Mouse (Mus musculus) hindbrain, embryonic 16.5 days (tissue): ENCODE results near the gene Kmt5a. TPM values are rescaled to one million over a fixed set of nuclear protein-coding genes. Genes with fewer than 3 reads are reported as not detected.
"Not testable (repeated sequence)": the region's sequence is repeated elsewhere in the genome, so short reads cannot be mapped to it uniquely, and the experiment has no call there.

Experiments
- ATAC-seq: fragments of 200-750 bp; cut with Nextera tagmentation; 2 replicates; pipeline ENCODE4 v1.8.0; 2017; ENCODE audit warnings: moderate TSS enrichment, moderate library complexity
- H3K27ac ChIP-seq: fragments of 300-500 bp; sonication (generic); 2 replicates; pipeline ENCODE4 v1.5.1; 2014; ENCODE audit warnings: low read depth, mild to moderate bottlenecking, control low read depth, low read length, moderate library complexity
- H3K27me3 ChIP-seq: fragments of 300-500 bp; sonication (generic); replicated peaks from 2 replicates; pipeline ENCODE4 v1.6.1; 2014; ENCODE audit warnings: low read length; ENCODE audit not compliant: control insufficient read depth, insufficient read depth
- H3K36me3 ChIP-seq: fragments of 300-500 bp; sonication (generic); 2 replicates; pipeline ENCODE4 v1.6.1; 2014; ENCODE audit warnings: mild to moderate bottlenecking, low read length, moderate library complexity, mixed read lengths; ENCODE audit not compliant: control insufficient read depth, insufficient read depth
- H3K4me1 ChIP-seq: fragments of 300-500 bp; sonication (generic); 2 replicates; pipeline ENCODE4 v1.6.1; 2014; ENCODE audit warnings: low read depth, low read length; ENCODE audit not compliant: control insufficient read depth, insufficient read depth
- H3K4me2 ChIP-seq: fragments of 300-500 bp; sonication (generic); 2 replicates; pipeline ENCODE4 v1.6.1; 2014; ENCODE audit warnings: mild to moderate bottlenecking, low read length, control low read depth, moderate library complexity
- H3K4me3 ChIP-seq: fragments of 300-500 bp; sonication (generic); 2 replicates; pipeline ENCODE4 v1.5.1; 2014; ENCODE audit warnings: mild to moderate bottlenecking, low read length, control low read depth, moderate library complexity
- H3K9ac ChIP-seq: fragments of 300-500 bp; sonication (generic); 2 replicates; pipeline ENCODE4 v1.6.1; 2014; ENCODE audit warnings: low read depth, mild to moderate bottlenecking, control low read depth, low read length, moderate library complexity
- H3K9me3 ChIP-seq: fragments of 300-500 bp; sonication (generic); 2 replicates; pipeline ENCODE4 v1.6.1; 2014; ENCODE audit warnings: mild to moderate bottlenecking, low read length, moderate library complexity; ENCODE audit not compliant: control insufficient read depth
- WGBS: fragments of 180-500 bp; shearing (Covaris S2); extraction: QIAGEN DNeasy Blood & Tissue Kit; methylation state at CpG from one replicate; pipeline ENCODE4 v1.1.7; 2014; 5-methylcytosine and 5-hydroxymethylcytosine counted together
- polyA plus RNA-seq: library from polyadenylated mRNA; unstranded; fragments of >200 nt; fragmentation: Nextera tagmentation; extraction: Ambion mirVana; gene quantifications from 2 replicates; pipeline ENCODE4 v1.2.1, GENCODE M21; 2015

Gene Kmt5a
- polyA plus RNA-seq, 1 experiment from 2014 or later: 12.0 TPM

- WGBS: 96% methylated on average over 3 of the region's 3 CpGs
- Histone ChIP-seq H3K4me2 (no peak overlapping the region), H3K27me3 (no peaks in the 10 kb centered on the region), H3K9me3 (no peaks in the 10 kb centered on the region), H3K4me3 (no peak overlapping the region), H3K9ac (no peak overlapping the region), H3K4me1 (peaks cover 8% of the 10 kb centered on the region), H3K36me3 (peaks cover 3% of the 10 kb centered on the region; the same call in 1 of the 2 replicates), H3K27ac (no peak overlapping the region)
- no peak for ATAC-seq
Measured at GRCm38 (mm10) chr5:124488885-124489284, 49.2 kb downstream of the Kmt5a start.

DNA sequence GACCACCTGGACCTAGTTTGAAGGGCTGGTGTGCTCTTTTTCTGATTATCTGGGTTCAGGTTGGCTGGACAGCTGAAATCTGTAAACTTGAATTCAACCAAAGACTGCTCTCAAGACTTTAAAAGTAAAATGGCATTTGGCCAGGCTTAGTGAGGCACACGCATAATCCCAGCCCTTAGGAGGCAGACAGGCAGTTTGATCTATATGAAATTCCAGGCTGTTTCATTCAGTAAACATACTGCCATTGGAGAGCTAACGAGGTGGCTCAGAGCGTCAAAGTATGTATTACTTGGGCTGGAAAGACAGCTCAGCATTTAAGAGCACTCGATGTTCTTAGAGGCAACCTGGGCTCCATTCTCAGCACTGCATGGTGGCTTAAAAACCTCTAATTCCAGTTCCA is 52.0 kb downstream of the Kmt5a start:
- H3K9me3 ChIP-seq: no peaks in the 10 kb centered on the region
- peaks cover 3% of the 10 kb centered on the region; the same call in 1 of the 2 replicates for H3K36me3 ChIP-seq
- H3K9ac ChIP-seq: no peak overlapping the region
- no peak overlapping the region for H3K27ac ChIP-seq
- no peaks in the 10 kb centered on the region for H3K27me3 ChIP-seq
- no peak for ATAC-seq
- no peaks in the 10 kb centered on the region for H3K4me1 ChIP-seq
- no peak overlapping the region for H3K4me2 ChIP-seq
- H3K4me3 ChIP-seq: no peak overlapping the region
- 78% methylated on average over 4 of the region's 4 CpGs for WGBS

GRCm38 (mm10) chr5:124492618-124493017 is 52.9 kb downstream of the Kmt5a start:
- Histone ChIP-seq H3K9ac (no peak overlapping the region), H3K4me2 (no peak overlapping the region), H3K27me3 (no peaks in the 10 kb centered on the region), H3K4me1 (no peaks in the 10 kb centered on the region), H3K9me3 (no peaks in the 10 kb centered on the region), H3K4me3 (no peak overlapping the region), H3K27ac (no peak overlapping the region), H3K36me3 (peaks cover 3% of the 10 kb centered on the region; the same call in 1 of the 2 replicates)
- WGBS: 86% methylated on average over 4 of the region's 4 CpGs
- no peak for ATAC-seq

GRCm38 (mm10) chr5:124493455-124493854 is 53.7 kb downstream of the Kmt5a start:
- H3K4me2 ChIP-seq: no peak overlapping the region
- H3K4me1 ChIP-seq: no peaks in the 10 kb centered on the region
- H3K4me3 ChIP-seq: no peak overlapping the region
- peaks cover 3% of the 10 kb centered on the region; the same call in 1 of the 2 replicates for H3K36me3 ChIP-seq
- H3K9me3 ChIP-seq: no peaks in the 10 kb centered on the region
- H3K9ac ChIP-seq: no peak overlapping the region
- no peaks in the 10 kb centered on the region for H3K27me3 ChIP-seq
- no peak for ATAC-seq
- H3K27ac ChIP-seq: no peak overlapping the region
- 89% methylated on average over 11 of the region's 11 CpGs for WGBS

DNA sequence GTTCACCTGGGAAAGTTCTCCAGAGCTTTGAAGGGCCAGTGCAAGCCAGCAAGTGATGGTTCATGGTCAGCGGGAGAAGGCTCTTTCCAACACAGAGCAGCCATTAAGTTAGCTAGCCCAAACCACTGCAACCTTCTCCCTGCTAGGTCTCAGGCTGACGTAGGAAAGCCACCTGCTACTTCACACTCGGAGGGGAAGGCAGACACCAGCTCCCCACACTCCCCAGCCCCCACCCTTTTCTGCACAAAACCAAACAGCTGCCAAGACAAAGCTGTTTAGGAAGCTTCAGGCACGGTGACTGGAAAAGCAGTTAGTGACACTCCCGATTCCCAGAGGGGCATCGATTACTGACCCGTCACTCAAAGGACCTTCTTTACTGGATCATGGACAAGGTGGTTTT is 55.8 kb downstream of the Kmt5a start:
- Histone ChIP-seq H3K36me3 (peaks cover 3% of the 10 kb centered on the region), H3K9ac (no peak overlapping the region), H3K4me3 (no peak overlapping the region), H3K27ac (no peak overlapping the region), H3K9me3 (no peaks in the 10 kb centered on the region), H3K4me2 (no peak overlapping the region), H3K27me3 (no peaks in the 10 kb centered on the region), H3K4me1 (no peaks in the 10 kb centered on the region)
- WGBS: 46% methylated on average over 7 of the region's 7 CpGs
- ATAC-seq: no peak

- Histone ChIP-seq H3K4me2 (no peak overlapping the region), H3K9ac (no peak overlapping the region), H3K27me3 (no peaks in the 10 kb centered on the region), H3K4me1 (no peaks in the 10 kb centered on the region), H3K27ac (no peak overlapping the region), H3K36me3 (no peaks in the 10 kb centered on the region; the same call in none of the 2 replicates), H3K9me3 (no peaks in the 10 kb centered on the region), H3K4me3 (no peak overlapping the region)
- WGBS: 75% methylated on average over 15 of the region's 15 CpGs
- no peak for ATAC-seq
Measured at GRCm38 (mm10) chr5:124496614-124497514, 57.1 kb downstream of the Kmt5a start.

DNA sequence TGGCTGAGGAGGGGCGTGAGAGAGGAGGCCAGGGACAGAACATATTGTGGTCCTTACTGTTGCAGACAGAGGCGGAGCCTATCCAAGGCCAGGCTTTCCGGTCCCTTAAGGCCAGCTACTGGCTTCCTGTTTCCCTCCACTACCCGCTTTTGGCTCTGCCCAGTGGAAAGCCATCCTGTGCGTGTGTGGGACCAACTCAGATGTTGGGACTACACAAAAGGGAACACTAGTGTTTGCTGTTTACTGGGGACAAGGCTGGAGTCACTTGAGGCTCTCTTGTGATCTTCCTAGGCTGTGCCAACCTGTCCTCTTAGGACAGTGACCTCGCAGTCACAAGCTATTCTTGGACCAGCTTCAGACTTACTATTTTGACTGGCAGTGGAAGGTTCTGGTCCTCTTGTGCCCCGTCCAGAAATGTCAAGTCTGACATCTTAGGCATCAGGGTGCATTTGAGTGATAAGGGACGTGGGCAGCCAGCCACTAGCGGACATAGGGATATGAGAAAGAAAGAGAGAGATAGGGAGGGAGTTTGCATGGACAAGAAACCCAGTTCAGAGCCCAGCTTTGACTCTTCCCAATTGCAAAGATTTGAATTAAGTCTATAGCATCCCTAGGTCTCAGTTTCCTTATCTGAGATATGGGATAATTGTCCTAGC is 58.6 kb downstream of the Kmt5a start:
- Histone ChIP-seq H3K4me3 (no peak overlapping the region), H3K9ac (no peak overlapping the region), H3K4me2 (no peak overlapping the region), H3K27me3 (no peaks in the 10 kb centered on the region), H3K9me3 (no peaks in the 10 kb centered on the region), H3K36me3 (peaks cover 3% of the 10 kb centered on the region), H3K4me1 (no peaks in the 10 kb centered on the region), H3K27ac (no peak overlapping the region)
- 72% methylated on average over 9 of the region's 9 CpGs for WGBS
- ATAC-seq: no peak

DNA sequence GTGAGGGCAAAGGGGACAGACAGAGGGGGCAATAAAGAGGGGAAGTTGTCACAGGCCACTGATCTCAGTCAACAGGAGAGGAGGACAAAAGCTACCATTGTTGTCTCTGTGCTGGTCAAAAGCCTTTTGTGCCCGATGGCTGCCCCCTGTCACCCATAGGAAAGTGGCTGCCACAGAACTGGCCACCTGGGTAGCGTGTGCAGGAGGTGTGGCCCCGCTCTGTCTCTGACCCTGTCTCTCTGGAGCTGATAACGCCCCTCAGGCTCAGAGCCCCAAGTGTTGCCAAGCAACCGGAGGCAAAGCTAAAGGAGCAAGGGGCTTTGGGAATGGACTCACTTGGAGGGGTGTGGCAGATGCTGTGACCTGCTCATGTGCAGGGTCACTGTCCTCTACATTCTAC is 59.3 kb downstream of the Kmt5a start:
- H3K36me3 ChIP-seq: peaks cover 3% of the 10 kb centered on the region
- 30% methylated on average over 5 of the region's 5 CpGs for WGBS
- H3K27me3 ChIP-seq: no peaks in the 10 kb centered on the region
- H3K4me2 ChIP-seq: no peak overlapping the region
- H3K27ac ChIP-seq: no peak overlapping the region
- no peak overlapping the region for H3K9ac ChIP-seq
- no peak for ATAC-seq
- no peak overlapping the region for H3K4me3 ChIP-seq
- H3K4me1 ChIP-seq: no peaks in the 10 kb centered on the region
- no peaks in the 10 kb centered on the region for H3K9me3 ChIP-seq

GRCm38 (mm10) chr5:124500037-124500436 is 60.3 kb downstream of the Kmt5a start:
- not testable (repeated sequence) for ATAC-seq, H3K27me3 ChIP-seq, H3K27ac ChIP-seq, H3K36me3 ChIP-seq, H3K4me3 ChIP-seq, H3K4me1 ChIP-seq, H3K9me3 ChIP-seq, H3K9ac ChIP-seq, H3K4me2 ChIP-seq
- 81% methylated on average over 2 of the region's 4 CpGs for WGBS
